Mouse (Mus musculus) ES-Bruce4 (cell line): ENCODE data around the gene Vps18.

Experiments used
- CTCF ChIP-seq: IDR thresholded peaks from one replicate; pipeline ENCODE4 v1.8.1; 2011; ENCODE audit warnings: low read depth, low read length
- EP300 ChIP-seq: IDR thresholded peaks from 2 replicates; pipeline ENCODE4 v1.6.1; 2011; ENCODE audit warnings: low read depth, low read length; ENCODE audit not compliant: insufficient read depth
- POLR2A ChIP-seq: IDR thresholded peaks from one replicate; pipeline ENCODE4 v1.8.1; 2011; ENCODE audit warnings: low read length; ENCODE audit not compliant: insufficient read depth

GRCm38 (mm10) chr2:119240819-119241186 lies 47.7 kb upstream of the Vps18 start:
- TF ChIP-seq EP300 (no peak), POLR2A (no peak), CTCF (no peak)
